Mouse (Mus musculus): ENCODE measurements at regions not wholly inside any gene's neighbourhood (a gene's known extent, or its start where the extent isn't known, plus 50 kb on each side); places are given as distances from the start of the nearest gene placed in this dataset.

DNA sequence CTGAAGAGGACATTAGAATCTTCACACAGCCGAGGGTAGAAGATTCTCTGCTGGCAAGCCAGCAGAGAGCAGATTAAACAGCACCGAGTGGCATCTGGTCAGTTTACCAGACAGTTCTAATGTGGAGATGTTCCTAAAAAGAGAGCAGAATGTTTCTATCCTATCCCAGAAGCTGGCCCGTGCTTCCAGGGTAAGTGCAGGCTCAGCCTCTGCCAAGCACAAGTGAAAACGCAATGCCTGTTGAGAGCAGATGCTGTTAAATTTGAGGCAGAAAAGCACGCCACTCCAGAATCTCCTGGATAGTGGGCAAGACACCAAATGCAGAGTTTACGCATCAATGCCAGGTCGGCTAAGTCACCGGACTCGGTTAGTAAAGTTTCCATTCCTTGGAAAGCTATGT is 175.8 kb downstream of the Faxc start:
- TF ChIP-seq GATA1 (IDR thresholded peaks at IDR 0.05; ENCODE audit: borderline replicate concordance, low read length) (no peak), FLI1 (IDR thresholded peaks at IDR 0.05; ENCODE audit: low read length) (no peak)
